Mouse (Mus musculus) gastrocnemius, adult 2 months (tissue): ENCODE results near the gene Olfr694. TPM values are rescaled to one million over a fixed set of nuclear protein-coding genes. Genes with fewer than 3 reads are reported as not detected.

Experiments
- DNase-seq: peaks from one replicate; pipeline ENCODE4 v3.0.0; 2022
- H3K27ac ChIP-seq: fragments of 200-600 bp; 2 replicates; pipeline ENCODE4 v1.8.1; 2022; ENCODE audit warnings: mild to moderate bottlenecking
- H3K4me3 ChIP-seq: fragments of 200-600 bp; 2 replicates; pipeline ENCODE4 v1.8.1; 2022; ENCODE audit warnings: mild to moderate bottlenecking, moderate library complexity
- CTCF ChIP-seq: fragments of 200-600 bp; IDR thresholded peaks from 2 replicates; pipeline ENCODE4 v1.8.1; 2022; ENCODE audit warnings: antibody characterized with exemption, mild to moderate bottlenecking, moderate library complexity
- intact Hi-C: fragments of 180-260 bp; cut with DNase I; formaldehyde crosslinking; loops from one replicate; pipeline ENCODE4 v1.15.1; 2025
- total RNA-seq, 2 experiments: library from RNA; stranded (reverse); gene quantifications; 2 replicates each; pipeline ENCODE4 v1.2.3; 2021

The Olfr694 gene
- total RNA-seq, 2 experiments from 2014 or later = not detected

DNA sequence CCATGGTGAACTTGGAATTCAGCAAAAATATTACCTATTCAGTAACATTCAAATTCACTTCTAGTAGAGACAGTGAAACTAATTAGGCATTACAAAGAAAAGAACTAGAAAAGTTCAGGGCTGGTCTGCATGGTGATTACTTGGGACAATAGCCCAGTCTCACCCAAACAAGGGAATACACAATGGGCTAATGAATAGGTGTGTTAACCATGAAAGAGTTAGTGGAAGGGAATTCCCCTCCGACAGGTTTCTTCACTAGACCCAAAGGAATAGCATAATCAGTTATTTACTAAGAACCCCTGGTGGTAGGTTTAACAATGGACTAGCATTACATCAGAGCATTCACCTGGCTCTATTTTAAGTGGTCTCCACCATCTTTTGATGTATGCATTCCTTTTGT, 46.4 kb downstream of the Olfr694 start:
- no peak for DNase-seq
- H3K27ac ChIP-seq = no peak overlapping the region
- intact Hi-C loops = no loop called here
- no peak overlapping the region for H3K4me3 ChIP-seq
- no peak for TF ChIP-seq CTCF

DNA sequence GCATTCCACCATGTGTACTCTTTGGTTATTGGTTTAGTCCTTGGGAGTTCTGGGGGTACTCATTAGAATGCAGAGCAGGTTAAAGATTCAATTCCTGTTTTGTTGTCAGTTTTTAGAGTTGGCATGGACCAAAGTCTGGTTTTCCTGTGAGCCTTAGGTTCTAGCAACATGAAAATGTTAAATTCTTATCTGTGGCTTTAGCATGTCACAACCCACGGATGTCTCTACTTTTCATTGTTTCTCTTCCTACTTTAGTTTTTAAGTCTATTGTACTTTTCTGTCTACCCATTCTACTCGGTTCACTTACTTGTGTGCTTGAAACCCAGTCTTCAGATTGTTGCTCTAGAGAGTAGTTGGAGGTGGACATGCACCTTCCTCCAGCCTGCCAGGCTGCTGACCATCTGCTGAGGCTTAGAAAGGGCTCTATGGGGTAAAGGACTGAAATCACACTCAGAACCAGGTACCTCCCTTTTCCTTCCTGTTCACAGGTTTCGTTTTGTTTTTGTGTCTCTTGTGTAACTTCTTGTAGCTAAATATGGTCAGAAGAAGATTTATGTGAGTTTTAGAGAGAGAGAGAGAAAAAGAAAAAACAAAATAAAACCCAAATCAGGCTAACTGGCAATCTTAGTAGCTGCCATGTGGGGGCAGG, 47.3 kb downstream of the Olfr694 start:
- no peak overlapping the region for H3K27ac ChIP-seq
- intact Hi-C loops = no loop called here
- no peak for TF ChIP-seq CTCF
- H3K4me3 ChIP-seq = no peak overlapping the region
- DNase-seq = no peak

- intact Hi-C loops = no loop called here
- no peak for DNase-seq
- TF ChIP-seq CTCF = no peak
- no peak overlapping the region for H3K27ac ChIP-seq
- no peak overlapping the region for H3K4me3 ChIP-seq
These were observed 50.8 kb downstream of the Olfr694 start for GRCm38 (mm10) chr7:106640839-106641238.

GRCm38 (mm10) chr7:106635560-106635959, 56.1 kb downstream of the Olfr694 start:
- intact Hi-C loops = no loop called here
- no peak for TF ChIP-seq CTCF
- no peak overlapping the region for H3K4me3 ChIP-seq
- no peak for DNase-seq
- H3K27ac ChIP-seq = no peak overlapping the region

Other genes with a start within 250 kb of the Olfr694 start
- not detected for gene Olfr693, start 11.2 kb downstream of the Olfr694 start, total RNA-seq
- not detected for gene Olfr695, start 24.6 kb upstream of the Olfr694 start, total RNA-seq
- not detected for gene Olfr697, start 50.6 kb upstream of the Olfr694 start, total RNA-seq
- gene Olfr698, start 63.6 kb upstream of the Olfr694 start, total RNA-seq = not detected
- not detected for gene Olfr699, start 101.4 kb upstream of the Olfr694 start, total RNA-seq
- gene Olfr700, start 117.0 kb upstream of the Olfr694 start, total RNA-seq = not detected
- not detected for gene Olfr701, start 122.3 kb upstream of the Olfr694 start, total RNA-seq
- gene Olfr702, start 142.1 kb upstream of the Olfr694 start, total RNA-seq = not detected
- not detected for gene Olfr703, start 151.5 kb upstream of the Olfr694 start, total RNA-seq
- gene Olfr704, start 171.4 kb upstream of the Olfr694 start, total RNA-seq = not detected
- gene Olfr705, start 185.1 kb upstream of the Olfr694 start, total RNA-seq = not detected
- gene Olfr706, start 196.3 kb upstream of the Olfr694 start, total RNA-seq = not detected
- not detected for gene Olfr707, start 209.4 kb upstream of the Olfr694 start, total RNA-seq
- gene Olfr1532-ps1, start 216.2 kb upstream of the Olfr694 start, total RNA-seq = not detected
- gene Olfr709-ps1, start 240.4 kb upstream of the Olfr694 start, total RNA-seq = not detected